Mouse (Mus musculus): Measurements from ENCODE around the gene R3hdm1. TPM values are rescaled to one million over a fixed set of nuclear protein-coding genes. Genes with fewer than 3 reads are reported as not detected.
A peak's percentile ranks its signal among the peaks of the same experiment; 100 is the strongest.
"Not testable (repeated sequence)": the region's sequence is repeated elsewhere in the genome, so short reads cannot be mapped to it uniquely, and the experiment has no call there.

R3hdm1 gene
- polyA plus RNA-seq, 1 experiment: 43.1 TPM

DNA sequence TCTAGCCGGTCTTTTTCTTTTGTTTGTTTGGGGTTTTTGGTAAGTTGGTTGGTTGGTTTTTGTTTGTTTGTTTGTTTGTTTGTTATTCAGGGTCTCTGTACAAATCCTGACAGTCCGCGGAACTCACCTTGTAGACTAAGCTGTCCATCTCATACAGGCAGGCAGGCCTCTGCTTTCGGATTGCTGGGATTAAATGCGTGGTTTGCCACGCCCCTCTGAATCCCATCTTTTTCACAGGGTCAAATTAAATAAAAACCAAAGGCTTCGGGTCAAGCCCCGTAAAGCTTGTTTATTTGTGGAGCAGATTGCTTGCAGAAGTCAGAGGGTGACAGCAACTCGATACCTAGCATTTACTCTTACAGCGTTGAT, 140.5 kb downstream of the R3hdm1 start, which contains the start of gene Ubxn4:
Gene Ubxn4 (plus strand): TSS at position 338 of the 369 bp plus-strand sequence.
- no peak for DNase-seq (ENCODE audit: low read depth in 1 of 2, low spot score in 2 of 2)
- WGBS: 19% methylated on average over 10 of the region's 10 CpGs
- Histone ChIP-seq H3K4me1 (ENCODE audit: control insufficient read depth, insufficient read depth, insufficient read length) (no peaks in the 10 kb centered on the region), H3K4me3 (ENCODE audit: extremely low read depth, insufficient read depth, insufficient read length) (peak within 1 kb of the TSS; percentile 84), H3K36me3 (ENCODE audit: control insufficient read depth, insufficient read depth, low read length) (no peaks in the 10 kb centered on the region), H3K27me3 (ENCODE audit: control insufficient read depth, insufficient read depth, low read length) (no peaks in the 10 kb centered on the region), H3K27ac (ENCODE audit: insufficient read depth, low read length) (peak within 1 kb of the TSS; percentile 84)
- TF ChIP-seq POLR2A (IDR thresholded peaks at IDR 0.05; ENCODE audit: low read depth, low read length) (no peak), CTCF (IDR thresholded peaks at IDR 0.05; ENCODE audit: extremely low read depth, insufficient read depth, insufficient read length, insufficient replicate concordance) (no peak)

DNA sequence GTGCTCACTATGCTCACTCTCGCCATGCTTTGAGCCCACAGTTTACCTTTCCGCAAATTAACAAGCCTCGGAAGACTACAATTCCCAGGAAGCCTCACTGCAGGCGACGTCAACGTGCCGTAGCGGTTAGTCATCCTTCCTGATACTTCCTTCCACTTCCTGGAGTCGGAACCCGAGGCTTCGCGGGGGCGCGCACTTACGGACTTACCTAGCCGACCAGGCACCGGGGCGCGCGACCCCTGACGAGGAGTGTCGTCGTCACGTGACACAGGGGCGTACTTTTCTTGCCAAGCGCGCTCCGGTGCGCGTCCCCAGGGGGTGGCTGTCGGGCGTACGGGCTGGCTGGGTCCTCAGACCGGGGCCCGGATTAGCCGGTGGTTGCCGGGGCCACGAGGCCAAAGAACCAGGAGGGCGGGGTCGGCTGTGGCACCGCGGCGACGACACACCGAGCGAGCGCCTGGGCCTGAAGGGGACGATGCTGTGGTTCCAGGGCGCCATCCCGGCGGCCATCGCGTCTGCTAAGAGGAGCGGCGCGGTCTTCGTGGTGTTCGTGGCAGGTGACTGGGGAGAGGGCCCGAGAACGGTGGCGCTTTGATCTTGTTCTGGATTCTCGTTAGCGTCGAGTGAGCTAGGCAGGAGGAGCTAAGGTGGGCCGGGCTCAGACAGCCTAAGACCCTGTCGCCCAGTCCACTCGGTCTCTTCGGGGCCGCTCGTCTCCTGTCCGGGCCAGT, 141.1 kb downstream of the R3hdm1 start:
- H3K27ac ChIP-seq (ENCODE audit: insufficient read depth, low read length): peak overlapping the region; percentile 84
- no peaks in the 10 kb centered on the region for H3K4me1 ChIP-seq (ENCODE audit: control insufficient read depth, insufficient read depth, insufficient read length)
- DNase-seq (ENCODE audit: low read depth in 1 of 2, low spot score in 2 of 2): peak; percentile 93 to 96
- TF ChIP-seq POLR2A (IDR thresholded peaks at IDR 0.05; ENCODE audit: low read depth, low read length) (no peak; the same call in 1 of the 2 replicates), CTCF (IDR thresholded peaks at IDR 0.05; ENCODE audit: extremely low read depth, insufficient read depth, insufficient read length, insufficient replicate concordance) (no peak)
- no peaks in the 10 kb centered on the region for H3K27me3 ChIP-seq (ENCODE audit: control insufficient read depth, insufficient read depth, low read length)
- WGBS: under 1% methylated on average over 69 of the region's 71 CpGs
- no peaks in the 10 kb centered on the region for H3K36me3 ChIP-seq (ENCODE audit: control insufficient read depth, insufficient read depth, low read length)
- peak overlapping the region; percentile 84 for H3K4me3 ChIP-seq (ENCODE audit: extremely low read depth, insufficient read depth, insufficient read length)

DNA sequence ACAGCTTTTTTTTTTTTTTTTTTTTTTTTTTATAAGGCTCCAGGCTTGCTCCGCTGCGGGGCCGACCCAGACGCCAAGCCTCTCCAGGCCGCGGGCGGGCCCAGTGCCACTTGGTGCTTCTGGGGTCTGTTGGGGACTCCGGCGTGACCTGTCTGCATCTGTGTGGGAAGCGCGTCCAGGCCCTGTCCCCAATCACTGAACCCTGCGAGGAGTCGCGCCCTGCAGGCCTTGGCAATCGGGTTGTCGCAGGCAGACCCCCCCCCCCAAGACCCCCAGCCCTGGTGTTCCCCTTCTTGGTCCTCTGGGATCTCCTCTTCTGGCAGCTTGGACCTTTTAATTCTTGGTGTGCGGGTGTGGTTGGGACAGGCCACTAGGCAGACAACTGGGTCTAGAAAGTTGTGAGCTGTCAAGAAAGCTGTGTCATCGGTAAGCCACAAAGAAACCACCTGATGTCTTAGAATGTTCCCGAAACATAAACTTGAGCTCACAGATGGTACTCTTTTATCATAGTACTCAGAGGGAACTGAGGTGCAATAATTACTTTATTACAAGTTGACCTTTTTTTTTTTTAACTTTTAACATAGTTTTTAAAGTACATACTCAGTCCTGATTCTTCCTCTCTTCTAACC, 141.7 kb downstream of the R3hdm1 start:
- no peak for TF ChIP-seq POLR2A (IDR thresholded peaks at IDR 0.05; ENCODE audit: low read depth, low read length)
- no peak for TF ChIP-seq CTCF (IDR thresholded peaks at IDR 0.05; ENCODE audit: extremely low read depth, insufficient read depth, insufficient read length, insufficient replicate concordance)
- Histone ChIP-seq H3K27ac (ENCODE audit: insufficient read depth, low read length) (peak overlapping the region; percentile 84), H3K27me3 (ENCODE audit: control insufficient read depth, insufficient read depth, low read length) (no peaks in the 10 kb centered on the region), H3K4me3 (ENCODE audit: extremely low read depth, insufficient read depth, insufficient read length) (peak overlapping the region; percentile 84), H3K4me1 (ENCODE audit: control insufficient read depth, insufficient read depth, insufficient read length) (no peaks in the 10 kb centered on the region), H3K36me3 (ENCODE audit: control insufficient read depth, insufficient read depth, low read length) (no peaks in the 10 kb centered on the region)
- peak; percentile 27 to 48 for DNase-seq (ENCODE audit: low read depth in 1 of 2, low spot score in 2 of 2)
- 1% methylated on average over 19 of the region's 19 CpGs for WGBS

DNA sequence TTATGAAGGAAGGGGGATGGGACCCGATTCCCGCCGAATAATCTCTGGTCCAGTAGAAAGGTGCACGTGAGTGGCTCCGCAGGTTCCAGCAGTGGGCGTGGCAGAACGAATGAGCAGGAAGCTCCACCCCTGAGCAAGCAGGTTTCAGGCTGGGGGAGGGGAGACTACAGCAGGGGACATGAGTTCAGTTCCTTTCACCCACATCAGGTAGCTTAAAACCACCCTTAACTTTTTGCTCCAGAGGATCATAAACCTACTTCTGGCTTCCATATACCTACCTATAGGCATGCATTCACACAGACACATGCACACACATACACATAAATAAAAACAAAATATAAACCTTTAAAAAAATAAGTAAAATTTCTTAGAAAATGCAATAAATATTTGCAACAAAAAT, 164.0 kb downstream of the R3hdm1 start:
- peaks cover 32% of the 10 kb centered on the region for H3K36me3 ChIP-seq (ENCODE audit: control insufficient read depth, insufficient read depth, low read length)
- not testable (repeated sequence) for H3K4me1 ChIP-seq (ENCODE audit: control insufficient read depth, insufficient read depth, insufficient read length); DNase-seq (ENCODE audit: low read depth in 1 of 2, low spot score in 2 of 2); H3K27me3 ChIP-seq (ENCODE audit: control insufficient read depth, insufficient read depth, low read length); H3K27ac ChIP-seq (ENCODE audit: insufficient read depth, low read length); H3K4me3 ChIP-seq (ENCODE audit: extremely low read depth, insufficient read depth, insufficient read length)
- 79% methylated on average over 7 of the region's 7 CpGs for WGBS

DNA sequence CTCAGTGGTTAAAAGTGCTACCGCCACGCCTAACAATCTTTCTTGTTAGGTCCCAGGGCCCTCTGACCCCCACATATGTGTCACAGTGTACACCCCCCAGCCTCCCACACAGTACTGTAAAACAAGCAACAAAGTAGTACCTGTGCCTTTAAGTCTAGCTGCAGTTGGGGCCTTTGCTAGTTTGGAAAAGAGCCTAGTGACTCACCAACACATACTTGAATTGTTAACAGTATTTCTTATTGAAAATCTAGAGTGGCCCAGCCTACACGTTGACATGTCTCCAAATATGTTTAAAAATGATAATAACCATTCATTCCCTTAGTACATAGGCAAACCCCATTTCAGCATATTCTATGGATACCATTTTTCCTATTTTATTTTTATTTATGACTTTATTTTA, 167.6 kb downstream of the R3hdm1 start:
- Histone ChIP-seq H3K27ac (ENCODE audit: insufficient read depth, low read length) (no peak overlapping the region), H3K4me3 (ENCODE audit: extremely low read depth, insufficient read depth, insufficient read length) (no peak overlapping the region), H3K27me3 (ENCODE audit: control insufficient read depth, insufficient read depth, low read length) (no peaks in the 10 kb centered on the region), H3K4me1 (ENCODE audit: control insufficient read depth, insufficient read depth, insufficient read length) (no peaks in the 10 kb centered on the region), H3K36me3 (ENCODE audit: control insufficient read depth, insufficient read depth, low read length) (peaks cover 42% of the 10 kb centered on the region)
- TF ChIP-seq POLR2A (IDR thresholded peaks at IDR 0.05; ENCODE audit: low read depth, low read length): no peak
- TF ChIP-seq CTCF (IDR thresholded peaks at IDR 0.05; ENCODE audit: extremely low read depth, insufficient read depth, insufficient read length, insufficient replicate concordance): no peak
- WGBS: 95% methylated on average over 3 of the region's 3 CpGs
- no peak for DNase-seq (ENCODE audit: low read depth in 1 of 2, low spot score in 2 of 2)

DNA sequence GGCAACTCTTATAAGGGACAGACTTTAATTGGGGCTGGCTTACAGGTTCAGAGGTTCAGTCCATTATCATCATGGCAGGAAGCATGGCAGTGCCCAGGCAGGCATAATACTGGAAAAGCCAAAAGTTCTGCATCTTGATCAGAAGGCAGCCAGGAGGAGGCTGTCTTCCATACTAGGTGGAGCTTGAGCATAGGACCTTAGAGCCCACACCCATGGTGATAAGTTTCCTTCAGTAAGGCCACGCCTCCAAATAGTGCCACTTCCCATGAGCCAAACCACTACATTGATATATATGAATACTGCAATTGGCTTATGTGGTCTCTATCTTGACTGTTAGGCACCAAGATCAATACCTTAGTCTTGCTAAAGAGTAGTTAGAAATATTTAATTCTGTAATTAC, 172.8 kb downstream of the R3hdm1 start:
- no peaks in the 10 kb centered on the region for H3K4me1 ChIP-seq (ENCODE audit: control insufficient read depth, insufficient read depth, insufficient read length)
- no peak for TF ChIP-seq POLR2A (IDR thresholded peaks at IDR 0.05; ENCODE audit: low read depth, low read length)
- TF ChIP-seq CTCF (IDR thresholded peaks at IDR 0.05; ENCODE audit: extremely low read depth, insufficient read depth, insufficient read length, insufficient replicate concordance): no peak
- 83% methylated on average over 1 of the region's 1 CpGs for WGBS
- no peak overlapping the region for H3K4me3 ChIP-seq (ENCODE audit: extremely low read depth, insufficient read depth, insufficient read length)
- peaks cover 46% of the 10 kb centered on the region for H3K36me3 ChIP-seq (ENCODE audit: control insufficient read depth, insufficient read depth, low read length)
- no peak overlapping the region for H3K27ac ChIP-seq (ENCODE audit: insufficient read depth, low read length)
- DNase-seq (ENCODE audit: low read depth in 1 of 2, low spot score in 2 of 2): no peak
- no peaks in the 10 kb centered on the region for H3K27me3 ChIP-seq (ENCODE audit: control insufficient read depth, insufficient read depth, low read length)

DNA sequence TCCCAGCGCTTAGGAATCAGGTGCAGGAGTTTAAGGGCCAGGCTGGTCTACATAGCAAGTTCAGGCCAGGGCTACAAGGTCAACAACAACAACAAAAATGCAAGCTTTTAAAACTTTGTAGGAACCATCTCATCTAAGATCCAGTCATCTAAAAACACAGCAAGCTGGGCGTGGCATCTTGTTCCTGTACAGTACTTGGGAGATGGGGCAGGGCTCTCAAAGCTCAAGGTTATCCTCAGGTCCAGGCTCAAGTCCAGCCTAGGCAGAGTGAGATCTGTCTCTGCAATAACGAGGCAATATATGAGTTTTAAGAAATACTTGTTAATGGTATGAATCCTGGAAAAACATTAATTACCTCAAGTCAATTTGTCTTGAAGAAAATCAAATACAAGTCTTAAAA, 175.5 kb downstream of the R3hdm1 start:
- H3K27ac ChIP-seq (ENCODE audit: insufficient read depth, low read length): no peak overlapping the region
- 91% methylated on average over 3 of the region's 3 CpGs for WGBS
- TF ChIP-seq CTCF (IDR thresholded peaks at IDR 0.05; ENCODE audit: extremely low read depth, insufficient read depth, insufficient read length, insufficient replicate concordance) (no peak), POLR2A (IDR thresholded peaks at IDR 0.05; ENCODE audit: low read depth, low read length) (no peak)
- DNase-seq (ENCODE audit: low read depth in 1 of 2, low spot score in 2 of 2): no peak
- H3K4me1 ChIP-seq (ENCODE audit: control insufficient read depth, insufficient read depth, insufficient read length): no peaks in the 10 kb centered on the region
- H3K27me3 ChIP-seq (ENCODE audit: control insufficient read depth, insufficient read depth, low read length): no peaks in the 10 kb centered on the region
- no peak overlapping the region for H3K4me3 ChIP-seq (ENCODE audit: extremely low read depth, insufficient read depth, insufficient read length)
- peaks cover 37% of the 10 kb centered on the region for H3K36me3 ChIP-seq (ENCODE audit: control insufficient read depth, insufficient read depth, low read length)
